Comparison of ENCODE assay signal across 15 mouse cellular contexts in genomic region chr2:68318452-68318851, GRCm38 (mm10).
DNase-seq lines count a peak whose midpoint lies in the region; ATAC-seq lines count a peak whose summit lies in the region.
"Had no signal": no experiment of that assay in that cellular context is flagged by ENCODE, and none has a peak within 500 bp of the region (broad histone marks: within the 10 kb centered on the region; RNA-seq: fewer than 3 reads in every experiment).

No protein-coding gene starts in this region.

- H3K36me3 ChIP-seq in midbrain, embryonic 13.5 days, result 0 out of 2 replicates have a peak, but pooled peaks cover 3% of the 10 kb centered on the region
- H3K36me3 ChIP-seq: embryonic facial prominence, embryonic 12.5 days; liver, embryonic 12.5 days had no signal

- ATAC-seq in midbrain, embryonic 13.5 days, result peak; percentile 60; the same call in 1 of the 2 replicates
- ATAC-seq: liver, embryonic 12.5 days had no signal

- no peaks in the 10 kb centered on the region for H3K27me3 ChIP-seq in midbrain, embryonic 13.5 days
- H3K27me3 ChIP-seq: embryonic facial prominence, embryonic 12.5 days; liver, embryonic 12.5 days had no signal

- 57% methylated on average over 5 of the region's 5 CpGs for WGBS in midbrain, embryonic 13.5 days

- H3K4me3 ChIP-seq in midbrain, embryonic 13.5 days (replicated peaks), result no peak overlapping the region
- H3K4me3 ChIP-seq: embryonic facial prominence, embryonic 12.5 days; left cerebral cortex, adult 2 months; liver, embryonic 12.5 days had no signal

- peak; percentile 31 for DNase-seq in embryo, embryonic 10.5 days (ENCODE audit: low spot score)
- no peak for DNase-seq in embryo, embryonic 9.5 days (ENCODE audit: extremely low spot score)
- DNase-seq in ovary, postnatal 36 days (ENCODE audit: low spot score), result peak; percentile 9
- DNase-seq in ovary, adult 18-20 months (ENCODE audit: low spot score), result no peak
- no peak for DNase-seq in spleen, postnatal 10 days (ENCODE audit: low spot score in 2 of 2)
- DNase-seq in spleen, adult 12 weeks (ENCODE audit: low spot score), result no peak
- DNase-seq in left cerebral cortex, adult 9 months (ENCODE audit: low spot score in 2 of 2), result no peak
- DNase-seq: cerebellum, adult 8-10 months; heart, postnatal 36 days; kidney, adult 2 months; right cerebral cortex, postnatal 4 days had no signal

- H3K4me2 ChIP-seq in midbrain, embryonic 13.5 days (replicated peaks), result no peak overlapping the region
- H3K4me2 ChIP-seq: embryonic facial prominence, embryonic 12.5 days; liver, embryonic 12.5 days had no signal

- H3K9me3 ChIP-seq in midbrain, embryonic 13.5 days, result no peaks in the 10 kb centered on the region
- H3K9me3 ChIP-seq: embryonic facial prominence, embryonic 12.5 days; liver, embryonic 12.5 days had no signal

- no peak overlapping the region for H3K27ac ChIP-seq in midbrain, embryonic 13.5 days
- H3K27ac ChIP-seq: embryonic facial prominence, embryonic 12.5 days; left cerebral cortex, adult 2 months; liver, embryonic 12.5 days had no signal

- no peak overlapping the region for H3K9ac ChIP-seq in midbrain, embryonic 13.5 days (replicated peaks)
- H3K9ac ChIP-seq: embryonic facial prominence, embryonic 12.5 days; liver, embryonic 12.5 days had no signal

- H3K4me1 ChIP-seq in midbrain, embryonic 13.5 days (replicated peaks), result peaks cover 43% of the 10 kb centered on the region
- H3K4me1 ChIP-seq: liver, embryonic 12.5 days had no signal

Comparison
In these comparisons a context has a peak if more than half of its experiments do, and no peak if none do; other contexts are left out.
1. DNase-seq: peak in embryo, embryonic 10.5 days (single experiment) and ovary, postnatal 36 days (single experiment); none in embryo, embryonic 9.5 days (single experiment), ovary, adult 18-20 months (single experiment), spleen, postnatal 10 days (0 of 2), spleen, adult 12 weeks (single experiment) and left cerebral cortex, adult 9 months (0 of 2).